Mouse (Mus musculus) bone marrow macrophage, adult 2 months (primary cell): ENCODE measurements at regions not wholly inside any gene's neighbourhood (a gene's known extent, or its start where the extent isn't known, plus 50 kb on each side); places are given as distances from the start of the nearest gene placed in this dataset.

Experiments
- CTCF ChIP-seq: IDR thresholded peaks from 2 replicates; pipeline ENCODE4 v1.5.1; 2012; ENCODE audit warnings: low read depth, mild to moderate bottlenecking, low read length, moderate library complexity
- POLR2A ChIP-seq: IDR thresholded peaks from 2 replicates; pipeline ENCODE4 v1.6.1; 2012; ENCODE audit warnings: mild to moderate bottlenecking, low read depth, low read length, borderline replicate concordance

DNA sequence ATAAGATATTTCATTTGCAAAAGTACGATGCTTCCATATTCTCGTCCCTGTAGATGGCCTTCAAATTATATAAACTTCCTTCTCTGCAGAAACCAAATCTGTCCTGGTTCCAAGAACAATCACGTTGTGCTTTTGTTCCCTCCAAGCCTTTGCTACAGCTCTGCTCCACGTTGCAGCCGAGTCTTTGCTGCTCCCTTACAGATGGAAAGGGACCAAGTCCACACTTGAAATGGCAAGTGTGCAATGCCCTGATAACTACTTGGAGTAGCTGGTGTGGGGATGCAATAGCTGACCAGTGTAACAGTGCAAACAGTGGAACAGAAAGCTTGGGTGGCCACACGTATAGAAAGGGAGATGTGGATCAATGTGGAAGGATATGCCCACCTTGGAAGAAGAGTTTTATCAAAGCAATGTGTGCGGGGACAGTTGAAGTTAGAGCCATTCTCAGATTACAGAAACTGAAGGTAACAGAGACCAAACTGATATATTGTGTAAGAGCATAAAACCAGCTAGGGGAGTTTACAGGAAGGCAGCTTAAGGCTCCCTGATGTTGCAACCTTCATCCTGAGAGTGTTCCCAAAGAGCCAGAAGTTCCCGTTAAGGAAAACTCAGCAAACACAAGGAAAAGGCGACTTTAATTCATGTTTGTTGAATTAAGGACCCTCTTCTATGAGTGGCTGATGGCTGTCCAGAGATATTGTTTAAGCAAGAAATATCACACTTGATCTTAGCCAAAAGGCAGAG lies 161.3 kb downstream of the Npr3 start:
- TF ChIP-seq CTCF, result no peak
- no peak for TF ChIP-seq POLR2A
